Mouse (Mus musculus): Measurements from ENCODE around the gene Dusp9. TPM values are rescaled to one million over a fixed set of nuclear protein-coding genes. Genes with fewer than 3 reads are reported as not detected.
A peak's percentile ranks its signal among the peaks of the same experiment; 100 is the strongest.

Gene Dusp9
- total RNA-seq, 2 experiments from 2014 or later, result not detected

- intact Hi-C loops (cut with DNase I), result loop anchor here (10.0 kb wide), 2 partner anchors 205 to 605 kb away; partner anchors contain the start of gene Haus7
- DNase-seq, result no peak
Observed at GRCm38 (mm10) chrX:73659575-73660283, 20.5 kb downstream of the Dusp9 start, which contains the start of gene Pnck. TSS of gene Pnck (minus strand) at chrX:73660117.

- no peak for DNase-seq
- intact Hi-C loops (cut with DNase I), result no loop called here
Observed at GRCm38 (mm10) chrX:73660284-73660665, 21.1 kb downstream of the Dusp9 start.

DNA sequence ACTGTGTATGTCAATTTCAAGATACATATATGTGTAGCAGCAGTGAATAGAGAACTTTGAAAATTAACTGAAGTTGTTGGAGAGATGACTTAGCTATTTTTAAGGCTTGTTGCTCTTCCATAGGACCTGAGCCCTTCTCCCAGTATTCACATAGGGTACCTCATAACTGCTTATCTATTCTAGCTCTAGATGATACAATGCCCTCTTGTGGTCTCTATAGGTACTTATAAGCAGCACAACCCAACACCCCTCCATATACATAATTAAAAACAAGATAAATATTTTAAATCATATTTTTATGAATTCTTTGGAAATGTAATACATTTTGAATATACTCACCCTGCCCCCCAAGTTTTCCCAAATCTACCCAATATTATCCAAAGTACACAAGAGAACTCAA is 23.9 kb downstream of the Dusp9 start:
- DNase-seq, result no peak
- intact Hi-C loops (cut with DNase I), result no loop called here

GRCm38 (mm10) chrX:73672031-73672431 is 32.8 kb downstream of the Dusp9 start:
- no peak for DNase-seq
- intact Hi-C loops (cut with DNase I), result no loop called here

DNA sequence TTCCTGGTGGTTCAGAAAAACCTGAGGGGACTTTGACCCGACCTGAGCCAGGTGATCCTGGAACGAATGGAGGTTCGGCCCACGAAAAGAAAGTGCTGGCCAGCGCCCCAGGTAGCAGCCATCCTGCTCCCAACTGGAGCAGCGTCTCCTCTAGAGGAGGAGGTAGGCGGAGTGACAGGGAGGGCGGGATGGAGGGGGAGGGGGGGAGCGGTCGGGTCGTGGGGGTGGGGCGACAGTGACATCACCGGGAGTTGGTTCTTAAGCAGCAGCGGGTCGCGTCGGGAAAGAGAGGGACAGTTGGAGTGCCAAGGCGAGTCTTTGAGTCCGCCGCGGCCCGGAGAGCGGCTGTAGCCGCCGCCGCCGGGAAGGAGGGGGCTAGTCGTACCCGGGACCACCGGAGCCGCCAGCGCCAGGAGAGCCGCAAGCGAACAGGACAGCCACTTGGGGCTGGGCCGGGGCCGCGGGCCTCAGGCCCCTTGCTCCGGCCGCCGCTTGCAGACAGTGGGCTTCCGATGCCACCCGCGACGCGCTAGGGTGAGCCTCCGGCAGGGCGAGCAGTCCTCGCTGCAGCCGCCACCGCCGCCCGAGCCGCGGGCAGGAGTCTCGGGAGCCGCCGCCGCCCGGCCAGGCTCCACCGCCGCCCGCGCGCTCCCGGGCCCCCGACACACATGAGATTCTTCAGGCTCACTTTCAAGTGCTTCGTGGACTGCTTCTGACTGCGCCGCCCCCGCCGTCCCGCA is 33.8 kb downstream of the Dusp9 start, which contains the start of gene Slc6a8:
TSS of gene Slc6a8 (plus strand) at position 272 of the 740 bp plus-strand sequence.
- intact Hi-C loops (cut with DNase I), result no loop called here
- peak; percentile 57 to 75 for DNase-seq

DNA sequence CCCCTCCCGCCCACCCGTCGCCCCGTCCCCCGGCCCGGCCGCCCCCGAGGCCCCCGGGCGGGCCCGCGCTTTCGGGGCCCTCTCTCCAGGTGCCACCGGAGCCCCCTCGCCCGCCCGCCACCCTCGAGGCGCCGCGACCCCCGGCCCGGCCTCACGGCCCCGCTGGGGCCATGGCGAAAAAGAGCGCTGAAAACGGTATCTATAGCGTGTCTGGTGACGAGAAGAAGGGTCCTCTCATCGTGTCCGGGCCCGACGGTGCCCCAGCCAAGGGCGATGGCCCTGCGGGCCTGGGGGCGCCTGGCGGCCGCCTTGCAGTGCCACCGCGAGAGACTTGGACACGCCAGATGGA is 34.4 kb downstream of the Dusp9 start:
- no peak for DNase-seq
- intact Hi-C loops (cut with DNase I), result no loop called here

DNA sequence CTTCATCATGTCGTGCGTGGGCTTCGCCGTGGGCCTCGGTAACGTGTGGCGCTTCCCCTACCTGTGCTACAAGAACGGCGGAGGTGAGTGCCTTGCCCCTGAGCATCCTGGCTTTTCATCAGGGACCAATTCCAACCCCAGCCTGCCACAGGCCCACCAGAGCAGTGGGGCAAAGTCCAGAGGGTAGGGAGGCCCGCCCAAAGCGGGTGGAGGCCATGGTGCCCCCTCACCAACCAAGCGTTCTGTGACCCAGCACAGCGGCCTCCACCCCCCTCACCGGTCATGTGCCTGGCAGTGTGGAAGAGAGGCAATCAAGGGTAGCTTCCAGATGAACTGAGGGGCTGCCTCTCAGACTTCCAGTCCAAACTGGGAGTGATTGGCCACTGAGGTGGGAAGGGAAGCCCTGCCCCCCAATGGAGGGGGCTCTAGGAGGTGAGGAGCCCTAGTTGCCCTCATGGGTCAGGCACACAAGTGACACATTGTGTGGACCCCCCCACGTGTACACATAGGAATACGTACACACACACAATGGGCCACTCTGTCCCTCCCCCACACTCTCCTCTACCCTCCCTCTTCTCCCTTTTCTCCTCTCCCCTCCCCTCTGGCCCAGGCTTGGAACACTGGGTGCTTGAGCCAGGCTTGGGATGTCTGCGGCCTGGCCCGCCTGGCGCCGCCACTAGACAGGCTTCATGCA is 34.9 kb downstream of the Dusp9 start:
- DNase-seq, result peak in 1 of 2 experiments; percentile 26
- intact Hi-C loops (cut with DNase I), result loop anchor here (2.0 kb wide), 1 partner anchor 17 kb away; no protein-coding TSS in a partner anchor

DNA sequence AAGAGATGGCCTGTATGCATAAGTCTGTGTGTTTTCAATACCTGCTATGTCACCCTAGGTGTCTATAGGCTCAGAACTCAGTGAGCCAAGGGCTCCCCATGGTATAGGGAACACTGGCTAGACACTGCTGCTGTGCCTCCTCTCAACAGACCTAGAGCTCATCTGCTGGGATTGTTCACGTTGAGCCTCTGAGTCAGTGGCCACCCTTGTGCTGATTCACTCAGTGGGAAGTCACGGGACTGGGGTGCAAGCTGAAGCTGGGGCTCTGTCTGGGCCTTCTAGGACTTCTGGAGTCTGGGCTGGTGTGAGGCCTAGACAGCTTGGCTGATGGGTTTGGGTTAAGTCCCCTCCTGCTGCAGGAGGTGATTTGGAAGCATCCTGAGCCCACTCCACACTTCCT is 36.0 kb downstream of the Dusp9 start:
- intact Hi-C loops (cut with DNase I), result loop anchor here (2.0 kb wide), 1 partner anchor 16 kb away; no protein-coding TSS in a partner anchor
- no peak for DNase-seq

DNA sequence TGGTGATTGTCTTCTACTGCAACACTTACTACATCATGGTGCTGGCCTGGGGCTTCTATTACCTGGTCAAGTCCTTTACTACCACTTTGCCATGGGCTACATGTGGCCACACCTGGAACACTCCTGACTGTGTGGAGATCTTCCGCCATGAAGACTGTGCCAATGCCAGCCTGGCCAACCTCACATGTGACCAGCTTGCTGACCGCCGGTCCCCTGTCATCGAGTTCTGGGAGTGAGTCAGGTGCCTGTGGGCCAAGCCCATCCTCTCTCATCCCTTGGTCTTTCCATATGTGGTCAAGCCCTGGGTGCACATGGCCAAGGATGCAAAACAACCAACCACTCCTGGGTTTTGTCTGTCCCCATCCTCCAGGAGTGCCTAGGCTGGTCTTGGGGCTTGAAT is 37.4 kb downstream of the Dusp9 start:
- DNase-seq, result no peak
- intact Hi-C loops (cut with DNase I), result no loop called here

DNA sequence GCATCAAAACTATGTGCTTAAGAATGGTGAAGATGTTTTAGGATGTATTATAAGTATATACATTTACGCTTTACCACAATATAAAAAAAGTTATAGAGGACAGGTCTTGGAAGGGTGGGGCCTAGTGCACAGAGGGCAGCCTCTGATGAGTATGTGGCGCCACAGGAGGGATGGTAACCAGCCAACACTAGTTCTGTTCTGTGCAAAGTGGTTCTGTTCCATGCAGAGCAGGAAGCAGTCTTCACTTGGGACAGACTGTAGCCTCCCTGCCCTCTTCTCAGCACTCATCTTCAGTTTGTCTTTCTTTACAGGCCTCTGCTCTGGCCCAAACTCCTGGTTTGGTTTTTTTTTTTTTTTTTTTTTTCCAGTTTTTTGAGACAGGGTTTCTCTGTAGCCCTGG is 44.9 kb downstream of the Dusp9 start:
- intact Hi-C loops (cut with DNase I), result no loop called here
- no peak for DNase-seq

DNA sequence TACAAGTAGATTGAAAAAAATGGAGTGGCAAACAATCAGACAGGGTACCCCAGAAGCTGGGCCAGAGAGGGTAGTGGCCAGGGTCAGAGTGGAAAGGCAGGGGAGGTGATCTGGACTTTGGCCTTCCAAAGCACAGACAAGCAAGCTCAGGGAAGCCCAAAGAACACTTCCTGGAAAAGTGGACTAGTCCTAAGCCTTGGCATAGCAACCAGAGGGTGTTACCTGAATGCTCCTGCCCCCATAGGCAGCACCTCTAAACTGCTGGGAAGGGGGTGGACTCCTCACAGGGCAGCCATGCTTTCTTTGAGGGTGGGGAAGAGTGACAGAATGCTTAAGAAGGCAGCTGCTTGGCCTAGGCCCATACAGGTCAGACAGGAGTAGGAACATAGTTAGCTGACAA is 45.8 kb downstream of the Dusp9 start:
- intact Hi-C loops (cut with DNase I), result no loop called here
- DNase-seq, result no peak

DNA sequence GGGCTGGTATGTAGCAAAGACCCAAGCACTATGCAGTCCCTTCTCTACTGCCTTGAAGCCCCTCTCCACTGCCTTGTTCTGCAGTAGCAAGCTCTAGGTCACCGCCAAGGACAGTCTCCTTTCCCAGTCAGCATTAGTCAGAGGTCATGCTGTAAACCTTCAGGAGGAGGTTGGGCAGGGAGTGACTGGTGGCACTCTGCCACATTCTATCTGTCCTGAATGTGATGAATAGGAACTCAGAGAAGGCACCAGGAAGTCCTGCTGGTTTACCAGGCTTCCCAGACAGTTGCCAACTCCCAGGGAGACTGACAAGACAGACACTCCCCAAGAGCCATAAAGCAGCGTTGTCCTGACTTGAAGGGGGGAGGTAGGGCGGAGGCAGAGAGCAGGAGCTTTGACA is 46.4 kb downstream of the Dusp9 start:
- DNase-seq, result peak in 1 of 2 experiments; percentile 22
- intact Hi-C loops (cut with DNase I), result no loop called here

- intact Hi-C loops (cut with DNase I), result loop anchor here (2.0 kb wide), 1 partner anchor 16 kb away; no protein-coding TSS in a partner anchor
Observed at GRCm38 (mm10) chrX:73690917-73691629, 51.9 kb downstream of the Dusp9 start.

More at GRCm38 (mm10) chrX:73690917-73691629, 51.9 kb downstream of the Dusp9 start:
- DNase-seq, result peak; percentile 18 to 38

Other genes with a start within 250 kb of the Dusp9 start
- gene Gm18336, start 240.7 kb upstream of the Dusp9 start, total RNA-seq (2021), result not detected
- under 1 TPM in 1 of 2 experiments, not detected in 1; 0.15 TPM for gene Zfp92, start 228.3 kb upstream of the Dusp9 start, total RNA-seq (2021)
- gene Trex2, start 204.1 kb upstream of the Dusp9 start, total RNA-seq (2021), result not detected
- 10 to 100 TPM; 11.0 to 13.7 TPM for gene Haus7, start 180.4 kb upstream of the Dusp9 start, total RNA-seq (2021)
- 100 to 1,000 TPM in 1 of 2 experiments, 10 to 100 TPM in 1; 70.0 to 118 TPM for gene Bgn, start 155.8 kb upstream of the Dusp9 start, total RNA-seq (2021)
- gene Atp2b3, start 136.3 kb upstream of the Dusp9 start, total RNA-seq (2021), result 10 to 100 TPM; 13.2 to 14.3 TPM
- 10 to 100 TPM in 1 of 2 experiments, 1 to 10 TPM in 1; 8.2 to 11.4 TPM for gene Pnck, start 20.7 kb downstream of the Dusp9 start, total RNA-seq (2021)
- gene Slc6a8, start 33.7 kb downstream of the Dusp9 start, total RNA-seq (2021), result 100 to 1,000 TPM; 105 to 106 TPM
- gene Bcap31, start 76.8 kb downstream of the Dusp9 start, total RNA-seq (2021), result 10 to 100 TPM; 45.9 to 47.7 TPM
- gene Abcd1, start 77.2 kb downstream of the Dusp9 start, total RNA-seq (2021), result 10 to 100 TPM; 23.0 to 25.3 TPM
- under 1 TPM; 0.64 TPM for gene Plxnb3, start 117.7 kb downstream of the Dusp9 start, total RNA-seq (2021)
- 10 to 100 TPM; 43.5 to 47.5 TPM for gene Srpk3, start 135.0 kb downstream of the Dusp9 start, total RNA-seq (2021)
- gene Idh3g, start 147.5 kb downstream of the Dusp9 start, total RNA-seq (2021), result 100 to 1,000 TPM; 401 to 409 TPM
- 10 to 100 TPM; 69.3 to 83.2 TPM for gene Ssr4, start 147.6 kb downstream of the Dusp9 start, total RNA-seq (2021)
- under 1 TPM; 0.56 to 0.96 TPM for gene Pdzd4, start 185.6 kb downstream of the Dusp9 start, total RNA-seq (2021)